Mouse (Mus musculus) myocyte (in vitro differentiated cells): ENCODE measurements around the gene Gm20388.

Experiments
- CEBPB ChIP-seq: IDR thresholded peaks from 2 replicates; pipeline ENCODE4 v1.6.1; 2011; ENCODE audit warnings: mild to moderate bottlenecking, moderate library complexity; ENCODE audit not compliant: poor library complexity, insufficient read depth, severe bottlenecking
- MAX ChIP-seq: IDR thresholded peaks from one replicate; pipeline ENCODE4 v1.6.1; 2011; ENCODE audit warnings: low read depth, mild to moderate bottlenecking, control low read depth
- MYOD1 ChIP-seq, 3 experiments: IDR thresholded peaks; one replicate each; pipeline ENCODE4 v1.6.1; 2011; ENCODE audit warnings: control low read depth in 2 of 3, low read depth in 2 of 3, mild to moderate bottlenecking in 2 of 3, moderate library complexity in 1 of 3; ENCODE audit not compliant: insufficient read length in 2 of 3, control insufficient read depth in 1 of 3
- MYOG ChIP-seq, 3 experiments: IDR thresholded peaks; one replicate each; pipeline ENCODE4 v1.6.1; 2011; ENCODE audit warnings: control low read depth in 2 of 3, low read depth in 2 of 3, mild to moderate bottlenecking in 2 of 3; ENCODE audit not compliant: insufficient read length in 2 of 3, control insufficient read depth in 1 of 3, insufficient read depth in 1 of 3
- POLR2A ChIP-seq: IDR thresholded peaks from one replicate; pipeline ENCODE4 v1.6.1; 2011; ENCODE audit warnings: low read depth, mild to moderate bottlenecking, control low read depth, moderate library complexity; ENCODE audit not compliant: insufficient read length
- REST ChIP-seq: IDR thresholded peaks from one replicate; pipeline ENCODE4 v1.6.1; 2011; ENCODE audit warnings: mild to moderate bottlenecking, control low read depth, moderate library complexity; ENCODE audit not compliant: insufficient read depth, insufficient read length
- USF1 ChIP-seq: IDR thresholded peaks from one replicate; pipeline ENCODE4 v1.6.1; 2011; ENCODE audit warnings: low read depth, mild to moderate bottlenecking, control low read depth, moderate library complexity

DNA sequence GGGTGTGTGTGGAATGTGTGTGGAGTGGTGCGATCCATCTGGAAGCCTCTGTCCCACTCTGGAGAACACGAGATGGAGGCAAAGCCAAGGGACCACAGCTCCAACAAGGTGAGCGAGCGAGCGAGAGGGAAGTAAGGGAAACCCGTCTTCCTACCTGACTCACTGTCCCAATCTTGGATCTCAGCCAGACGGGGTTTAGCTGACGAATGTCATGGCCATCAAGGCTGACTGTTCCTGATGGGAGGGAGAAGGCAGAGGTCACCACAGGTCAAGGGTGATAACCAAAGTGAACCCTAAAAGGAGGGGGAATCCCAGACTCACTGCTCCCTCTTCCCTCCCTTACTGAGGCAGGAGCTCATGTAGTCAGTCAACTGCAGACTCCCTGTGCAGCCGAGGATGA, 4049.4 kb downstream of the Gm20388 start:
- TF ChIP-seq MYOG (IDR thresholded peaks at IDR 0.05; ENCODE audit: control insufficient read depth in 1 of 3, insufficient read depth in 1 of 3, insufficient read length in 2 of 3, low read depth in 2 of 3) (no peak), POLR2A (no peak), MAX (no peak), REST (no peak), MYOD1 (IDR thresholded peaks at IDR 0.05; ENCODE audit: control insufficient read depth in 1 of 3, insufficient read length in 2 of 3, low read depth in 2 of 3) (no peak), USF1 (no peak), CEBPB (no peak)
